Mouse (Mus musculus): ENCODE measurements around the gene Slc22a14. TPM values are rescaled to one million over a fixed set of nuclear protein-coding genes. Genes with fewer than 3 reads are reported as not detected.

Slc22a14 gene
- total RNA-seq, 2 experiments from 2014 or later: not detected

GRCm38 (mm10) chr9:119350947-119351705, 14.2 kb downstream of the Slc22a14 start:
- Histone ChIP-seq H3K4me3 (no peak overlapping the region), H3K27ac (no peak overlapping the region)
- TF ChIP-seq CTCF (IDR thresholded peaks at IDR 0.05): no peak
- no peak for DNase-seq
- intact Hi-C loops (cut with DNase I): loop anchor here (5.0 kb wide), 3 partner anchors 109 to 244 kb away; partner anchors contain the start of genes Acaa1b and Gm47289

- DNase-seq: no peak
- intact Hi-C loops (cut with DNase I): loop anchor here (5.0 kb wide), 3 partner anchors 108 to 243 kb away; partner anchors contain the start of genes Acaa1b and Gm47289
- Histone ChIP-seq H3K27ac (no peak overlapping the region), H3K4me3 (no peak overlapping the region)
- TF ChIP-seq CTCF (IDR thresholded peaks at IDR 0.05): no peak
Observed at GRCm38 (mm10) chr9:119350531-119350930, 14.8 kb downstream of the Slc22a14 start.

GRCm38 (mm10) chr9:119346376-119346775, 19.0 kb downstream of the Slc22a14 start:
- Histone ChIP-seq H3K27ac (no peak overlapping the region), H3K4me3 (no peak overlapping the region)
- no peak for DNase-seq
- TF ChIP-seq CTCF (IDR thresholded peaks at IDR 0.05): no peak
- intact Hi-C loops (cut with DNase I): no loop called here

- Histone ChIP-seq H3K4me3 (no peak overlapping the region; the same call in 1 of the 2 replicates), H3K27ac (no peak overlapping the region)
- no peak for DNase-seq
- TF ChIP-seq CTCF (IDR thresholded peaks at IDR 0.05): no peak
- intact Hi-C loops (cut with DNase I): no loop called here
Observed at GRCm38 (mm10) chr9:119342728-119343127, 22.6 kb downstream of the Slc22a14 start.

- peak; percentile 97 for DNase-seq
- Histone ChIP-seq H3K4me3 (peak within 1 kb of the TSS; percentile 84), H3K27ac (peak within 1 kb of the TSS; percentile 99)
- no peak for TF ChIP-seq CTCF (IDR thresholded peaks at IDR 0.05)
- intact Hi-C loops (cut with DNase I): loop anchor here (2.0 kb wide), 1 partner anchor 18 kb away; the partner anchor contains the start of gene Oxsr1
Observed at GRCm38 (mm10) chr9:119340909-119341816, 24.2 kb downstream of the Slc22a14 start, which contains the start of gene Myd88. TSS of gene Myd88 (minus strand) at chr9:119341411.

GRCm38 (mm10) chr9:119340212-119340580, 25.2 kb downstream of the Slc22a14 start:
- no peak for DNase-seq
- H3K27ac ChIP-seq: peak overlapping the region; percentile 99
- peak overlapping the region; percentile 84 for H3K4me3 ChIP-seq
- intact Hi-C loops (cut with DNase I): loop anchor here (2.0 kb wide), 1 partner anchor 17 kb away; the partner anchor contains the start of gene Oxsr1
- TF ChIP-seq CTCF (IDR thresholded peaks at IDR 0.05): no peak

- intact Hi-C loops (cut with DNase I): loop anchor here (2.0 kb wide), 1 partner anchor 17 kb away; the partner anchor contains the start of gene Oxsr1
- peak; percentile 31 for TF ChIP-seq CTCF (IDR thresholded peaks at IDR 0.05)
- peak; percentile 75 for DNase-seq
- peak within 1 kb of the TSS; percentile 84 for H3K4me3 ChIP-seq
- peak within 1 kb of the TSS; percentile 99 for H3K27ac ChIP-seq
Observed at GRCm38 (mm10) chr9:119339558-119340211, 25.7 kb downstream of the Slc22a14 start, which contains the start of gene Acaa1a. TSS of gene Acaa1a (plus strand) at chr9:119339676.

- peak overlapping the region; percentile 99 for H3K27ac ChIP-seq
- DNase-seq: peak; percentile 21
- peak overlapping the region; percentile 84 for H3K4me3 ChIP-seq
- no peak for TF ChIP-seq CTCF (IDR thresholded peaks at IDR 0.05)
- intact Hi-C loops (cut with DNase I): no loop called here
Observed at GRCm38 (mm10) chr9:119339106-119339505, 26.2 kb downstream of the Slc22a14 start.

- DNase-seq: no peak
- no peak overlapping the region for H3K27ac ChIP-seq
- H3K4me3 ChIP-seq: no peak overlapping the region
- intact Hi-C loops (cut with DNase I): no loop called here
- TF ChIP-seq CTCF (IDR thresholded peaks at IDR 0.05): no peak
Observed at GRCm38 (mm10) chr9:119338350-119338749, 27.0 kb downstream of the Slc22a14 start.

- intact Hi-C loops (cut with DNase I): no loop called here
- H3K4me3 ChIP-seq: no peak overlapping the region
- peak; percentile 12 for DNase-seq
- no peak overlapping the region for H3K27ac ChIP-seq
- TF ChIP-seq CTCF (IDR thresholded peaks at IDR 0.05): no peak
Observed at GRCm38 (mm10) chr9:119337842-119338241, 27.5 kb downstream of the Slc22a14 start.

GRCm38 (mm10) chr9:119335571-119335970, 29.8 kb downstream of the Slc22a14 start:
- Histone ChIP-seq H3K27ac (no peak overlapping the region), H3K4me3 (no peak overlapping the region)
- intact Hi-C loops (cut with DNase I): no loop called here
- no peak for TF ChIP-seq CTCF (IDR thresholded peaks at IDR 0.05)
- DNase-seq: no peak

GRCm38 (mm10) chr9:119334834-119335233, 30.5 kb downstream of the Slc22a14 start:
- TF ChIP-seq CTCF (IDR thresholded peaks at IDR 0.05): no peak
- peak overlapping the region; percentile 76 for H3K27ac ChIP-seq
- DNase-seq: no peak
- intact Hi-C loops (cut with DNase I): no loop called here
- no peak overlapping the region for H3K4me3 ChIP-seq
